Mouse (Mus musculus) mature B cell (primary cell): ENCODE data around the gene Stox2.
"Not testable (repeated sequence)": the region's sequence is repeated elsewhere in the genome, so short reads cannot be mapped to it uniquely, and the experiment has no call there.

Source experiments
- in situ Hi-C: fragments of 300-500 bp; cut with MboI; formaldehyde crosslinking; loops from 2 replicates; pipeline ENCODE4 v1.14.3; 2019

Gene Stox2

DNA sequence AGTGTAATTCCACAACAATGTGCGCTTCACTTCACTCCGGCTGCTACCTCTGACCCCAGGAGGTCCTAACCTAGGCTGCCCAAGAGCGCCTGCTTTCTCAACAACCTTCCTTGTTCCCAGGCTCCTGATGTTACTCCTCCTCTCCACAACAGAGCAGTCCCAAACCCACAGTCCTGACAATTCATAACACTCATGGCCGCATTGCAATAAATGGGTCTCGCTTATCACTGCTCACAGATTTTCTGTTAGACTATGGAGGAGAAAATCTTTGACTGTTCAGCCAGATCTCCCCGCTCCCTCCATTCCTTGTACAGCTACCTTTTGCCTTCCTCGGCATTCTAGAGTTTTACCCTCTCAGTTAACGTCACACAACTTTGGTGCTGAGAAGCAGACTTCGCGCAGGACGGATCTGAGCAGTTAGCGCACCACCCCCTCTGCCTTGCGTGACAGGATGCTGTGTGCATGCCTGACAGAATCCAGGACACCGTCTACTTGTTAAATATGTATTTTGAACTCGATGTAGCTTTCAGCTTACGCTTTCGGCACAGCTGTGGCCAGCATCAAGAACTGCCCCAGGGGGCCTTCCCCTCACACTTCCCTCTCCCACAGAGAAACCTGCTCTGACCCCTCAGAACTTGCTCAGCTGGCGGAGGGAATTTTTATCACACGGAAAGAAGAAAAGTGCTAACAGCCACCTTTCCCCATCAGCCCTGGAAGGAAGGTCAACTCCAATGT lies at the start of gene Stox2:
Gene Stox2, minus strand, starts transcription at position 51 of the 735 bp plus-strand sequence.
- in situ Hi-C loops: no loop called here

DNA sequence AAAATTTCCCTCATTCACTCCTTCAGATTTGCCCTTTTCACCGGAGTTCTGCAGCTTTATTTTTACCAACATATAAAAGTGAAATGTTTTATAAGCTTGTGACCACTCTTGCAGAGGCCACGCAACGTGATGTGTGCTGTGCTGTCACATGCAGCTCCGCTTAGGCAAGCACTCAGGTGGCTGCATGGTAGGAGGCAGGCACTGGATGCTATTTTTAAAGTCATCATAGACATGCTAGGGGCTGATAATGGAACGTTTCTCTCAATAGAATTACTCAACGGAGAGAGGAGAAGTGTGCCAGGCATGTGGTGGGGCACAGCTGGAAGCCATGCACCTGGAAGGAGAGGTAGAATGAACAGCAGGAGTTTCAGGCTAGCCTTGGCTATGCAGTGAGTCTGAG lies 49.3 kb upstream of the Stox2 start:
- in situ Hi-C loops: no loop called here

DNA sequence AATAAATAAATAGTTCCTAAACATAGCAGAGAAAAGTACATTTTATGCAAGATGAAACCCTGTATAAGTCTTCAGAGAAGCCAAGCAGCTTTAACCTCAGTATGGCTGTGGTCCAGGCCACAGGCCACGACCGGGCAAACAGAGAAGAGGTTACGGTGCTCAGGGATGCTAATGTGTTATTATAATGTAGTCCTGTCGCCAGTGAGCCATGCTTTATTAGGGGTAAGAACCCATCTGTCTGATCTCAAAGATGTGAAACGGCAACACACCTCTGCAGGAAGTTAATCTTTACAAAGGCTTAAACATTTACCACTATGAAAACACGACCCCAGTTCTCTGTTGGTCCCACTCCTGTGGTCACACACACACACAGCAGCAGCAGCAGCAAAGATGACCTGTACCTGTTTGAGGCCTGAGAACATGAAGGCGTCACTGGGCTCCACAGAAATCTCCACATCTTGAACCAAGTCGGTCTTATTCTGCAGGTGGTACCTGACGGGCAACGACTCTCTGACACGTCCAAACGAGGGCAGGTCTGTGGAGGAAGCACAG lies 48.5 kb upstream of the Stox2 start:
- in situ Hi-C loops: no loop called here

DNA sequence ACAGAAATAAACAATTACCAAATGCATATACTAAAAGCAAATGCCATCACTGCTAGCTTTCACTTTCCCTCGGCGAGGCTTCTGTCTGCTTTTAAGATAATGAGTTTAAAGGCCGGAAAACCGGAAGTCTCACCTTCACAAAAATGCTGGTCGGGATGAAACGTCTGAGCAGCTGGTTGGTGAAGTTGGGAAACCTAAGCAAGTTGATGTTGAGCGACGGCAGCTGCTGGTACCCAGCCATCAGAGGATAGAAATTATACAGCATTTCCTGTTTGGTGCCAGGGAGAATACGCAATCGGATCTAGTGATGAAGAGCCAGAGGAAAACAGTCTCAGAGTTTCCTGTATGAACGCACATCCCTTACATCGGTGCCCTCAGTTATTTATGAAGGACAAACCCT lies 46.9 kb upstream of the Stox2 start:
- in situ Hi-C loops: no loop called here

GRCm38 (mm10) chr8:47487231-47487630 lies 41.1 kb upstream of the Stox2 start:
- in situ Hi-C loops: no loop called here

DNA sequence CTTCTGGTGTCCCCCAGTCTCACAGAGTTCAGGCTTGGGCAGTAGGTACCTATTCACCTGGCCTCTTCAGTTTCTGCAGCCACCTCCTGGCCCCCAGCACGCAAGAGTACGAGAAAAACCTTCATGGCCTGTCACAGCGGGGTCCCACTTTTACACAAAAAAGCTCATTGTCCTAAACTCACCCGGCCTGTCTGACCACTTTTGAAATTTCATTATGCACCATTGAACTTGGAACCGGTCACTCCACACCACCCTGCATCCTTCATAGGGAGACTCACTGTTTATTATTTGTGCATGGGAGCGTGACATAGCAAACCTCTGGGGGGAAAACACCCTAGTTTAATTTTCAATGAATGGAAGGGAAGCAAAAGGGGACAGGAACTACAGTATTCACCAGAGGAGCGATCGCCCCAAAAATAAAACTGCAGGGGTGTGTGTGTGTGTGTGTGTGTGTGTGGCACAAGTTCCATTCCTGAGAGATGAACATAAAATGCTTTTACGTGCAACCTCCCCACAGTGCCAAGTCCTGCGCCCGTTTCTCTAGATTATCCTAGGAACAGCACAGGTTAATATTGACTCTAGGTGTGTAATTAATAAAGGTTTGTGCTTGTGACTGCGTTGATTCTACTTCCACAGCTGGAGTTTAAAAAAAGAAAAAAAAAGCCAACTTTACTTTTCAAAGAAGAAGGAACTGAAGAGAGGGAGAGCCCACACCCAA lies 36.4 kb upstream of the Stox2 start:
- in situ Hi-C loops: no loop called here

- in situ Hi-C loops: no loop called here
These were observed 33.9 kb upstream of the Stox2 start for GRCm38 (mm10) chr8:47480039-47480438.

- in situ Hi-C loops: no loop called here
These were observed 15.5 kb upstream of the Stox2 start for GRCm38 (mm10) chr8:47461650-47462049.

DNA sequence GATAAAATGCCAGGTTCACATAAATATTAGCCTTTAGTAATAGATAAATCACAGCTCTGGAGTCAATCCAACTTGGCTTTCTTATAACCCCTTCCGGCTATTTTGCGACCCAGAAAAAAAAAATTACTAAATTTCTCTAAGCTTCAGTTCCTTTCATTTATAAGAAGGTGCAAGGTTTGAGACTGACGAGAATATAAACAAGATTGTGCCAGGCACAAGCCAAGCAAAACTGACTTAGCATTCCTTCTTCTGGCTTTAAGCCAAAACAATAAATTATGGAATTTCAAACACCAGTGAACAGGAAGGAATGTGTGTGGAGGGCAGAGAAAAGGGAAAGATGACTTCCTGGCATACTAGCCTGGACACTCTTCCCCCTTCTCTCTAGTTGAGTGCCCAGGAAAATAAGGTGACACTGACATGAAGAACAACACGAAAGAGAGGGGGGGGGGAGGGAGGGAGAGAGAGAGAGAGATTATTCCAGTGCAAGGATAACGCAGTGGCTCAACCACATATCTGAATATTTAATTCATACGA lies 13.1 kb upstream of the Stox2 start:
- in situ Hi-C loops: no loop called here

DNA sequence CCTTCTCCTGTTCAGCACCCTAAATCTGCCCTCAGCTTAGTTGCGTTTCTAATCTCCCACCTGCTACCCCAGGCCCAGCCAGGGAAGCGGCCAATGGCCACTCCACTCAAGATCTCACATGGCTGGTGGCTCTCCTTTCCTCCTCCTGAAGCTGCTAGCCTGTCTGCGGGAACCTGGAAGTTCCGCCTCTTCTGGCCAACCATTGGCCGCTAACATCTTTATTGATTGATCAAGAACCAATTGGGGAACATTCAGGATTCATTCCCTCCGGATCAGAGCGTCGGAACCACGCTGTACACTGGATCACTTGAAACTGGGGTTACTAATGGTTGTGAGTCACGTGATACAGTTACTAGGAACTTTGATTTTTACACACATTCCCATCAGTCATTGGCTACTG lies 12.4 kb upstream of the Stox2 start:
- in situ Hi-C loops: no loop called here

DNA sequence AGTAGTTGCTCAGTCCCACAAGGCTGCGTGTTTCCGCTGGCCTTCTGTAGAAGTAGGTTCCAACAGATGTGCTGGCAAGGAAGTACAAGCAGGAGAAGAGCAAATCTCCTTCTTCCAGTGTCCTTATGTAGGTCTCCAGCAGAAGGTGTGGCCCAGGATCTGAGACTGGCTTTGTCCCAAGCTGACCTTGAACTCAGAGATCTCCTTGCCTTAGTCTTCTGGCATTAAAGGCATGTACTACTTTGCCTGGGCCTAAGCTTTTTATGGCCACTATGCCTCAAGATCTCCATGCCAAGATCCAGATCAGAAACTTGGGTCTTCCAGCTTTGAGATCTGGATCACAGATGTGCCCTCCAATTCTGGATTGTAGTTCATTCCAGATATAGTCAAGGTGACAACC lies 3.0 kb upstream of the Stox2 start:
- in situ Hi-C loops: not testable (repeated sequence)

DNA sequence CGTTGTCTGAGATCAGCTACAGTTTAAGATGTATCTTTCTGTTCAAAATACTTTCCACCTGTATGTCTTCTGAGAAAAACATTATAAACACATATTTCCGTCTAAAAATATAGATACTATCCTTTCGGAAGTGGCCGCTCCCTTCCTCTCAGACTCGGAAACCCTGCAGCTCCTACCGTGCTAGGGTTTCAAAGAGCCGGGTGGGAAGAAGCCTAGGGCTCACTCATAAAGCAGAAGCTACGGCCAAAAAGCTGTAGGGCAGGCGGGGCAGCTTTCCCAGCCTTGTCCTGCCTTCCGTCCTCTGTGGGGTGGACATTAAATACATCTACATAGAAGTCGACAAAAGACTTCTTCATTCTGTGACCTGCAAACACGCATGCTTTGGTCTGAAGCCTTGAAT lies 6.9 kb downstream of the Stox2 start:
- in situ Hi-C loops: no loop called here

DNA sequence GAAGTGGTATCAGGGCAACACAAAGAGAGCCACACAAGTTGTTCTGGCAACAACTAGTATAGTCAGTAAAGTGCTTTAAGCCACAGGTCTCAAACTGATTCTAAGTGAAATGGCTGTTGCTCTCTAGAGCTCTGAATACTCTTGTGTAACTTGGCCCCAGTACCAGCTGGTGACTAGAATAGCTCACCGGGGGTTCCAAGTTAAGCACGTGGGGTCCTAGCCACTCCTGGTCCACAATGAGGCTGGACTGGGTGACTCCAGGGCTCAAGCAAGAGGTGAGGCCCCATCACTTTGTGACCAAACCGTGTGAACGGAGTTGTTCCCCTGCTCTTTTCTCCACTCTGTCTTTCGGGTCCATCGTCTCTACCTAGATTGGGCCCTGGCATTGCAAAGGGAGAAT lies 8.2 kb downstream of the Stox2 start:
- in situ Hi-C loops: no loop called here

DNA sequence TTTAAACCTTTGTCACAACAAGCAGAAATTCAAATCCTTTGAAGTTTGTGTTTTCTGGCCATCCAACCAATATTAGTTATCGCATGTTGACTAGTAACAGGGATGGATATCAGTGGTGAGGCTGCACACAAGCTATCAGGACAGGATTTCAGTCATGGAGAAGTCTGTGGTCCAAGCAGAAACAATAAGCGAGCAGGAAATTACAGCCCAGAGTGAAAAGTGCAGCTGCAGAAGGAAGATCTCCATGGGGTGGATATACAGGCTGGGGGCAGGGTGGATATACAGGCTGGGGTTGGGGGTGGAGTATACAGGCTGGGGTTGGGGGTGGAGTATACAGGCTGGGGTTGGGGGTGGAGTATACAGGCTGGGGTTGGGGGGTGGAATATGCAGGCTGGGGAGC lies 10.3 kb downstream of the Stox2 start:
- in situ Hi-C loops: no loop called here

DNA sequence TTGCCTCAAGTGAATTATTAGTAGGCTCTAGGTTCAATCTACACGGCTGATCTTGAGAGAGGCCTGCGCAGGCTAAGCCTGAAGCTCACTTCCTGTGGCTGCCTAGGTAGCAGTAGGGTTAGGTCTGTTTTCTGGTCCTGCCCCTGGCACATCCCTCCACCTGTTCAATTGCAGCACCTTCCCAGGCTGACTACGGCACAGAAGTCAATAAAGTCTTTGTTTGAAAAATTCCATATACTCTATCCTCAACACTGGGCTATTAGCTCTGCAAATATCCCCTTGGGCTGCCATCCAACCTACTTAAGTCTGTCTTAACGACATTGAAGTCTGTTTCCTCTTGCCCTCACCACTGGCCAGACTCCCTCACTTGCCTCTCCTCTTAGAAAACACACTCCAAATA lies 10.8 kb downstream of the Stox2 start:
- in situ Hi-C loops: no loop called here

DNA sequence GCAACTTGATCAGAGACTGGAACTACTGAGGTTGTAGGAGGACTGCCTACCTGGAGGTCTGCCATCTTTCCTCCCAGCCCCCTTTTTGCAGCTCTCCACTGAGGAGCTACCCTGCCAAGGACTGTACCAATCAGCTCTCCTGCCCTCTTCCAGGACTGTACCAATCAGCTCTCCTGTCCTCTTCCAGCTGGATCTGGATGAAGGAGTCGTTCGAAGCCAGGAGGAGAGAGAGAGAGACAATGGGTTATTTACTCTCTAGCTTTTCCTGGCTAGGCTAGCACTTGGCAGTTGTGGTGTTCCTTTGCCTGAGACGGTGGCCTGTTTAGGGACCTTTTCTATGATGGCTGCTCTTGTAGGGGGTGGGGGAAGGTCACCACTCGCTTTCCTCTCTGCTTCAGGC lies 14.9 kb downstream of the Stox2 start:
- in situ Hi-C loops: no loop called here

- in situ Hi-C loops: not testable (repeated sequence)
These were observed 32.0 kb downstream of the Stox2 start for GRCm38 (mm10) chr8:47414258-47414525.

DNA sequence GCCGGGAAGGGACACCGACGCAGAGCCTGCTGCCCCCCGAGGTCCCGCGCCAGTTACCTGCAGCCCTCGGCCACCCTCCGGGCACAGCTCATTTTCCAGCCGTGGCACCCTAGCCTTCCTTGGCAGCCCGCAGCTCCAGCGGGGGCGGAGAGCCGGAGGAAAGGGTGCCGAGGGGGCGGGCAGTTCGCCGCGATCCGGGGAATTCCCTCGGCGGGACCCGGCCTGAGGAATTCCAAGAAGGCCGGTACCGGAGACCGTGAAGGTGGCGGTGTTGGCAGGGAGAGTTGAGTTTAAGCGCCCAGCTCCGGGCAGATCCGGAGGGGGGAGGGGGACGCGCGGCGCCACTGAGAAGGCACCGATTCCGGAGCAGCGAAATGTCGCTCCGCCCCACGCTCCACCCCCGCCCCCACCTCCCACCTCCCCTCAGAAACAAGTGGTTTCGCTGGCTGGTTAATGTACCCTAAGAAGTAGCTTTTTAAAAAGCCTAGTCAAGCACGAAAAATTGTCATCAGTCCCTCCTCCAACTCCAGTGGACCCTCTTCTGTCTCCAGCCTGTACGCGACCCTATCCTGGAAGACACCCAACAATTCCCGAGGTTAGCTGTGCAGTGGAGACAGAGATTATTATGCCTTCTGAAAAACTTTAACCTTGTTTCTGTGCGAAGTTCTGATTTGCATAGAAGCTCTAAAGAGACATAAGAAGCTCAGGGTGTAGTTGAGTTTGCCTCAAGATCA lies 32.5 kb downstream of the Stox2 start:
- in situ Hi-C loops: no loop called here

DNA sequence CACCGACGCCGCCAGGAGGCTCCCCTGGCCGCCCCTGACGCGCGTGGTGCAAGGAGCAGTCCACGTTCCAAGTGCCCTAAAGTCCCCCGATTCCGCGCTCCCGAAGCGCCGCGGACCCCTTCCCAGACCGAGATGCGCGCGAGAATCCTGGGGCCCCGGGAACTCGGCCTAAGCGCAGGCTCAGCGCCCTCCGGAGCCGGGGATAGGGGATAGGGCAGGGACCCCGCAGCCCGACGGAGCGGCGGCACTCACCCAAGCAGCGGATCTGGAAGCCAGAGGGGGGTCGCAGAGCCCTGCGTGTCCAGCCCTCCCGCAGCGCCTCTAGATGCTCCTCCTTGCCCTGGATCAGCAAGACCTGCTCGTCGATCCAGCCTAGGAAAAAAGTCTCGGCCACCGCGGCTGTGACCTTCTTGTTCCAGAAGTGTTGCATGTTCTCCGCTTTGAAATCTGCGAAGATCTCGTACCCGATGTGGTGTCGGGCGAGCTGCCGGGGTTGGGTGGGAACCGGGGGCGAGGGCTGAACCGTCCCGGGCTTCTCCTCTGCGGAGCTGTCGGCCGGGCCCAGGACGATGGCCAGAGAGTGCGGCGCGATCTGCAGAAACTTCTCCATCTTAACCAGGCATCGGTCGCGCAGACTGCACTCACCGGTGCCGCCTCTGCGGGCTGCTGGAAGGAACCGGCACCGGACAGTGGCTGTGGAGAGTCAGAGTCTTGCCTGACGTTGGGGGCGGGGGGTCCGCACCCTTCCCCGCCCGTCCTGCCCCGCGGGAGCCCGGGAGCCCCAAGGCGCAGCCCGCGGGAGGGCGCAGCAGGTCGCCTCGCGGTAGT lies 33.3 kb downstream of the Stox2 start:
- in situ Hi-C loops: no loop called here

GRCm38 (mm10) chr8:47411994-47412695 lies 34.0 kb downstream of the Stox2 start:
- in situ Hi-C loops: no loop called here

DNA sequence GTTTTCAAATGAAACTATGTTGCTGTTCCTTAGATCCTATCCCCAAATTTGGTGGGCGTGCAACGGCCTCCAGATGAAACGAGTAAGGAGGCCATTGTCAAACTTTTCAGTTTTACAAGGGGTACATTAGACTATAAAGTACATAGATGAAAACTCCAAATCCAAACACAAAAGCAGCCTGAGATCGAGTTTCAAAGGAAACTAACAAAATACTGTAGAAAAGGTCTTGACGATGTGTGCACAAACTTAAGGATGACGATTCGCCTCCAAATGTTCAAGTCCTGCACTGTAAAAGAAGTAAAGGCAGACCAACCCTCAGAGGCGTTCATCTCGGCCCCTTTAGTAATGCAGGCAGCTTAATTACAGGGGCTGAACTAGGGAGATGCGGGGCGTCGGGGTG lies 34.8 kb downstream of the Stox2 start:
- in situ Hi-C loops: no loop called here
